Mouse (Mus musculus): ENCODE measurements around the gene Gm13043. TPM values are rescaled to one million over a fixed set of nuclear protein-coding genes. Genes with fewer than 3 reads are reported as not detected.
"Not testable (repeated sequence)": the region's sequence is repeated elsewhere in the genome, so short reads cannot be mapped to it uniquely, and the experiment has no call there.

Gm13043 gene
- polyA plus RNA-seq (2016; fragmentation: Nextera tagmentation; extraction: Ambion mirVana) = not detected in 2 replicates

DNA sequence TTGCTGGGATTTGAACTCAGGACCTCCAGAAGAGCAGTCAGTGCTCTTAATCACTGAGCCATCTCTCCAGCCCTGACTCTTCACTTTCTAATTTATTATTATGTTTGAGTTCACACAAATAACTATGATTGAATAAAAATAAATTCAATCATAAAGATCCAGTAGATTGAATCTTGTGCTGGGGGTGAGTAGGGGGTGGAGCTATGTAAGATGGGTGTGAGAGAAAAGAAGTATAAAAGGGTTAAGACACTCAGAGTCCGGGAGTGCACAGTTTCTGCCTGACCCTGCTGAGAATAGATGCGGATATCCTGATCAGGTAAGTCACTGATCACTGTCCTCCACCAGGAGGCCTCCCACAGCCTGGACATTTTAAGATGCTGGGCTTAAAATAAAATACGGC, at the start of gene Gm13043:
TSS of gene Gm13043 (plus strand) at position 301 of the 400 bp plus-strand sequence.
- Histone ChIP-seq H3K4me1 (no peaks in the 10 kb centered on the region), H3K4me3 (no peak within 1 kb of the TSS), H3K27me3 (ENCODE audit: low read depth, poor library complexity, severe bottlenecking) (no peaks in the 10 kb centered on the region), H3K36me3 (no peaks in the 10 kb centered on the region), H3K27ac (replicated peaks) (no peak within 1 kb of the TSS), H3K9me3 (replicated peaks) (peaks cover 12% of the 10 kb centered on the region; the same call in 1 of the 2 replicates)
- WGBS = 81% methylated on average over 3 of the region's 3 CpGs
- DNase-seq (ENCODE audit: low spot score) = no peak

GRCm38 (mm10) chr4:143535654-143536053, 24.5 kb downstream of the Gm13043 start, which contains the start of gene Gm13040:
TSS of gene Gm13040 (plus strand) at chr4:143535954.
- WGBS = no CpG with 5 or more reads among the region's 3 CpGs

GRCm38 (mm10) chr4:143551400-143551799, 40.3 kb downstream of the Gm13043 start, which contains the start of the genes BC080695 and Gm13057:
TSS of gene BC080695 (plus strand) at chr4:143551700.
TSS of gene Gm13057 (plus strand) at chr4:143551709.
- H3K9me3 ChIP-seq (replicated peaks); H3K27ac ChIP-seq (replicated peaks); H3K27me3 ChIP-seq (ENCODE audit: low read depth, poor library complexity, severe bottlenecking); DNase-seq (ENCODE audit: low spot score); H3K4me3 ChIP-seq; H3K36me3 ChIP-seq; H3K4me1 ChIP-seq: not testable (repeated sequence)
- no CpG with 5 or more reads among the region's 3 CpGs for WGBS

More at GRCm38 (mm10) chr4:143535654-143536053, 24.5 kb downstream of the Gm13043 start, which contains the start of gene Gm13040:
- not testable (repeated sequence) for H3K36me3 ChIP-seq; H3K27me3 ChIP-seq (ENCODE audit: low read depth, poor library complexity, severe bottlenecking); H3K9me3 ChIP-seq (replicated peaks); H3K27ac ChIP-seq (replicated peaks); DNase-seq (ENCODE audit: low spot score); H3K4me1 ChIP-seq; H3K4me3 ChIP-seq

Other genes starting within 250 kb of the Gm13043 start
- gene Pdpn, start 211.8 kb upstream of the Gm13043 start, polyA plus RNA-seq (2016; fragmentation: Nextera tagmentation; extraction: Ambion mirVana) = 79.5 and 108 TPM in 2 replicates
- 0.06 and 0.35 TPM in 2 replicates for gene Lrrc38, start 161.6 kb upstream of the Gm13043 start, polyA plus RNA-seq (2016; fragmentation: Nextera tagmentation; extraction: Ambion mirVana)
- not detected in 2 replicates for gene Pramel1, start 116.9 kb upstream of the Gm13043 start, polyA plus RNA-seq (2016; fragmentation: Nextera tagmentation; extraction: Ambion mirVana)
- 19.5 and 23.8 TPM in 2 replicates for gene Pramef8, start 98.9 kb upstream of the Gm13043 start, polyA plus RNA-seq (2016; fragmentation: Nextera tagmentation; extraction: Ambion mirVana)
- gene Oog4, start 61.0 kb upstream of the Gm13043 start, polyA plus RNA-seq (2016; fragmentation: Nextera tagmentation; extraction: Ambion mirVana) = not detected in 2 replicates
- gene Gm13040, start 24.6 kb downstream of the Gm13043 start, polyA plus RNA-seq (2016; fragmentation: Nextera tagmentation; extraction: Ambion mirVana) = not detected in 2 replicates
- gene BC080695, start 40.4 kb downstream of the Gm13043 start, polyA plus RNA-seq (2016; fragmentation: Nextera tagmentation; extraction: Ambion mirVana) = not detected in 2 replicates
- gene Gm13057, start 40.4 kb downstream of the Gm13043 start, polyA plus RNA-seq (2016; fragmentation: Nextera tagmentation; extraction: Ambion mirVana) = not detected in 2 replicates
- not detected in 2 replicates for gene Gm13083, start 103.7 kb downstream of the Gm13043 start, polyA plus RNA-seq (2016; fragmentation: Nextera tagmentation; extraction: Ambion mirVana)
- not detected in 2 replicates for gene Gm13088, start 145.9 kb downstream of the Gm13043 start, polyA plus RNA-seq (2016; fragmentation: Nextera tagmentation; extraction: Ambion mirVana)
- gene Gm13089, start 191.4 kb downstream of the Gm13043 start, polyA plus RNA-seq (2016; fragmentation: Nextera tagmentation; extraction: Ambion mirVana) = not detected in 2 replicates
- not detected in 2 replicates for gene Gm13078, start 208.1 kb downstream of the Gm13043 start, polyA plus RNA-seq (2016; fragmentation: Nextera tagmentation; extraction: Ambion mirVana)